Mouse (Mus musculus) hindbrain, embryonic 14.5 days (tissue): ENCODE measurements at regions not wholly inside any gene's neighbourhood (a gene's known extent, or its start where the extent isn't known, plus 50 kb on each side); places are given as distances from the start of the nearest gene placed in this dataset.

Source experiments
- ATAC-seq: fragments of 200-750 bp; cut with Nextera tagmentation; 2 replicates; pipeline ENCODE4 v1.8.0; 2017; ENCODE audit warnings: moderate number of reproducible peaks, mild to moderate bottlenecking, moderate TSS enrichment, moderate library complexity; ENCODE audit not compliant: low FRiP score
- DNase-seq: peaks from one replicate; pipeline ENCODE4 v3.0.0-alpha.2; 2015; ENCODE audit warnings: low spot score
- H3K27ac ChIP-seq: fragments of 300-500 bp; sonication (generic); 2 replicates; pipeline ENCODE4 v1.5.1; 2014; ENCODE audit warnings: mild to moderate bottlenecking, moderate library complexity
- H3K27me3 ChIP-seq: fragments of 300-500 bp; sonication (generic); 2 replicates; pipeline ENCODE4 v1.6.1; 2014; ENCODE audit warnings: mild to moderate bottlenecking, low read length, mixed read lengths; ENCODE audit not compliant: control insufficient read depth, insufficient read depth
- H3K36me3 ChIP-seq: fragments of 300-500 bp; sonication (generic); replicated peaks from 2 replicates; pipeline ENCODE4 v1.6.1; 2014; ENCODE audit not compliant: control insufficient read depth, insufficient read depth
- H3K4me1 ChIP-seq: fragments of 300-500 bp; sonication (generic); replicated peaks from 2 replicates; pipeline ENCODE4 v1.6.1; 2014; ENCODE audit warnings: antibody characterized with exemption, low read length, mixed read lengths; ENCODE audit not compliant: control insufficient read depth, insufficient read depth
- H3K4me2 ChIP-seq: fragments of 300-500 bp; sonication (generic); replicated peaks from 2 replicates; pipeline ENCODE4 v1.6.1; 2014; ENCODE audit warnings: mild to moderate bottlenecking, moderate library complexity
- H3K4me3 ChIP-seq: fragments of 300-500 bp; sonication (generic); replicated peaks from 2 replicates; pipeline ENCODE4 v1.5.1; 2014; ENCODE audit warnings: mild to moderate bottlenecking, low read length
- H3K9ac ChIP-seq: fragments of 300-500 bp; sonication (generic); 2 replicates; pipeline ENCODE4 v1.6.1; 2014
- H3K9me3 ChIP-seq: fragments of 300-500 bp; sonication (generic); 2 replicates; pipeline ENCODE4 v1.6.1; 2016; ENCODE audit warnings: low read length; ENCODE audit not compliant: control insufficient read depth
- WGBS: fragments of 180-500 bp; shearing (Covaris S2); extraction: QIAGEN DNeasy Blood & Tissue Kit; methylation state at CpG from one replicate; pipeline ENCODE4 v1.1.7; 2014; 5-methylcytosine and 5-hydroxymethylcytosine counted together

- Histone ChIP-seq H3K27me3 (no peaks in the 10 kb centered on the region), H3K36me3 (no peaks in the 10 kb centered on the region), H3K4me3 (no peak overlapping the region), H3K27ac (no peak overlapping the region), H3K9ac (no peak overlapping the region), H3K4me1 (no peaks in the 10 kb centered on the region), H3K9me3 (no peaks in the 10 kb centered on the region), H3K4me2 (no peak overlapping the region)
- 72% methylated on average over 4 of the region's 4 CpGs for WGBS
- DNase-seq, result no peak
- ATAC-seq, result no peak
These were observed 93.1 kb upstream of the BC052040 start for GRCm38 (mm10) chr2:115488465-115488864.

GRCm38 (mm10) chr2:115493020-115493419 is 88.5 kb upstream of the BC052040 start:
- ATAC-seq, result no peak
- Histone ChIP-seq H3K4me1 (no peaks in the 10 kb centered on the region), H3K9me3 (peaks cover 4% of the 10 kb centered on the region; the same call in 1 of the 2 replicates), H3K27ac (no peak overlapping the region), H3K4me2 (no peak overlapping the region), H3K36me3 (no peaks in the 10 kb centered on the region), H3K9ac (no peak overlapping the region), H3K27me3 (no peaks in the 10 kb centered on the region), H3K4me3 (no peak overlapping the region)
- WGBS, result 79% methylated on average over 2 of the region's 2 CpGs
- DNase-seq, result no peak

- H3K27me3 ChIP-seq, result no peaks in the 10 kb centered on the region
- no peak overlapping the region for H3K4me2 ChIP-seq
- H3K27ac ChIP-seq, result no peak overlapping the region
- 82% methylated on average over 2 of the region's 2 CpGs for WGBS
- H3K4me1 ChIP-seq, result no peaks in the 10 kb centered on the region
- no peak overlapping the region for H3K9ac ChIP-seq
- H3K36me3 ChIP-seq, result no peaks in the 10 kb centered on the region
- H3K9me3 ChIP-seq, result peaks cover 4% of the 10 kb centered on the region; the same call in 1 of the 2 replicates
- no peak overlapping the region for H3K4me3 ChIP-seq
- no peak for DNase-seq
- ATAC-seq, result no peak
These were observed 81.6 kb upstream of the BC052040 start for GRCm38 (mm10) chr2:115499904-115500303.

- no peak overlapping the region for H3K9ac ChIP-seq
- peak overlapping the region; percentile 38 for H3K4me2 ChIP-seq
- peak overlapping the region; percentile 51; the same call in 1 of the 2 replicates for H3K27ac ChIP-seq
- H3K9me3 ChIP-seq, result no peaks in the 10 kb centered on the region
- ATAC-seq (no peak), DNase-seq (peak; percentile 30)
- no peak overlapping the region for H3K4me3 ChIP-seq
- peaks cover 15% of the 10 kb centered on the region for H3K4me1 ChIP-seq
- no peaks in the 10 kb centered on the region for H3K27me3 ChIP-seq
- 22% methylated on average over 10 of the region's 10 CpGs for WGBS
- no peaks in the 10 kb centered on the region for H3K36me3 ChIP-seq
These were observed 72.0 kb upstream of the BC052040 start for GRCm38 (mm10) chr2:115509527-115509926.

GRCm38 (mm10) chr2:115511146-115511545 is 70.4 kb upstream of the BC052040 start:
- H3K4me2 ChIP-seq, result no peak overlapping the region
- H3K4me3 ChIP-seq, result no peak overlapping the region
- H3K27me3 ChIP-seq, result no peaks in the 10 kb centered on the region
- H3K36me3 ChIP-seq, result no peaks in the 10 kb centered on the region
- WGBS, result 64% methylated on average over 3 of the region's 3 CpGs
- ATAC-seq (no peak), DNase-seq (no peak)
- no peak overlapping the region for H3K9ac ChIP-seq
- H3K4me1 ChIP-seq, result peaks cover 15% of the 10 kb centered on the region
- H3K9me3 ChIP-seq, result no peaks in the 10 kb centered on the region
- H3K27ac ChIP-seq, result no peak overlapping the region

- no peaks in the 10 kb centered on the region for H3K27me3 ChIP-seq
- WGBS, result 66% methylated on average over 14 of the region's 14 CpGs
These were observed 69.6 kb upstream of the BC052040 start for GRCm38 (mm10) chr2:115511612-115512525.

GRCm38 (mm10) chr2:115512891-115513290 is 68.6 kb upstream of the BC052040 start:
- Histone ChIP-seq H3K4me2 (no peak overlapping the region), H3K27ac (no peak overlapping the region), H3K27me3 (no peaks in the 10 kb centered on the region), H3K4me3 (no peak overlapping the region), H3K9me3 (no peaks in the 10 kb centered on the region), H3K9ac (no peak overlapping the region), H3K4me1 (peaks cover 15% of the 10 kb centered on the region), H3K36me3 (no peaks in the 10 kb centered on the region)
- no peak for ATAC-seq
- DNase-seq, result no peak
- 81% methylated on average over 8 of the region's 8 CpGs for WGBS

More at GRCm38 (mm10) chr2:115511612-115512525, 69.6 kb upstream of the BC052040 start:
- ATAC-seq (no peak), DNase-seq (no peak)
- no peaks in the 10 kb centered on the region for H3K36me3 ChIP-seq
- H3K4me1 ChIP-seq, result peaks cover 15% of the 10 kb centered on the region
- H3K9ac ChIP-seq, result no peak overlapping the region
- H3K9me3 ChIP-seq, result no peaks in the 10 kb centered on the region
- H3K4me3 ChIP-seq, result no peak overlapping the region
- H3K4me2 ChIP-seq, result no peak overlapping the region
- H3K27ac ChIP-seq, result no peak overlapping the region

GRCm38 (mm10) chr2:115513774-115514231 is 67.7 kb upstream of the BC052040 start:
- H3K36me3 ChIP-seq, result no peaks in the 10 kb centered on the region
- no peak overlapping the region for H3K9ac ChIP-seq
- 0 out of 2 replicates have a peak overlapping the region, but pooled peaks have one; percentile 46 for H3K27ac ChIP-seq
- H3K4me2 ChIP-seq, result 0 out of 2 replicates have a peak overlapping the region, but pooled peaks have one; percentile 5
- ATAC-seq, result no peak
- H3K4me1 ChIP-seq, result peaks cover 15% of the 10 kb centered on the region
- WGBS, result 12% methylated on average over 8 of the region's 8 CpGs
- H3K27me3 ChIP-seq, result no peaks in the 10 kb centered on the region
- DNase-seq, result peak; percentile 43
- H3K9me3 ChIP-seq, result no peaks in the 10 kb centered on the region
- no peak overlapping the region for H3K4me3 ChIP-seq

GRCm38 (mm10) chr2:115514831-115515428 is 66.6 kb upstream of the BC052040 start:
- Histone ChIP-seq H3K27me3 (no peaks in the 10 kb centered on the region), H3K9ac (no peak overlapping the region), H3K4me1 (peaks cover 10% of the 10 kb centered on the region; the same call in 1 of the 2 replicates), H3K4me2 (no peak overlapping the region), H3K27ac (no peak overlapping the region), H3K4me3 (no peak overlapping the region), H3K36me3 (no peaks in the 10 kb centered on the region), H3K9me3 (no peaks in the 10 kb centered on the region)
- ATAC-seq, result peak; percentile 69; the same call in 1 of the 2 replicates
- 7% methylated on average over 9 of the region's 9 CpGs for WGBS
- peak; percentile 67 for DNase-seq
